Mouse (Mus musculus): ENCODE data around the gene Ralgapa1. TPM values are rescaled to one million over a fixed set of nuclear protein-coding genes. Genes with fewer than 3 reads are reported as not detected.
"Not testable (repeated sequence)": the region's sequence is repeated elsewhere in the genome, so short reads cannot be mapped to it uniquely, and the experiment has no call there.

Gene Ralgapa1
- total RNA-seq, 2 experiments from 2014 or later: 56.1 to 64.5 TPM

- intact Hi-C loops (cut with DNase I): no loop called here
- no peak for DNase-seq (ENCODE audit: low spot score)
Observed at GRCm38 (mm10) chr12:55559184-55559855, 261.6 kb downstream of the Ralgapa1 start.

DNA sequence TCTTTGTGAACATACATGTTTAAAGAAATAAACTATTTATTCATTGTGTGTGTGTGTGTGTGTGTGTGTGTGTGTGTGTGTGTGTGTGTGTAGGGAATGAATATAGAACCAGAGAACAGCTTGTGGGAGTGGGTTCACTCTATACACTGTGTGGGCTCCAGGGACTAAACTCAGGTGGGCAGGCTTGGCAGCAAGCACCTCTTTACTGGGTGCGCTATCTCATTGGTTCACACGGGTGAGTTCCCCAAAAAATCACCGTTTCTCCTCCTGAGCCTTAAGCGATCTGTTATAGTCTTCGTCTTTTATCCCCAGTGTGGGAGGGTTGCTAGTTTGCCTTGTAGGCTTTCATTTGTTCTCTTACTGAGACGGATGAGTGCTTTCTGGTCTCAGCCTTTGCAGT, 263.1 kb downstream of the Ralgapa1 start:
- no peak for DNase-seq (ENCODE audit: low spot score)
- intact Hi-C loops (cut with DNase I): no loop called here

DNA sequence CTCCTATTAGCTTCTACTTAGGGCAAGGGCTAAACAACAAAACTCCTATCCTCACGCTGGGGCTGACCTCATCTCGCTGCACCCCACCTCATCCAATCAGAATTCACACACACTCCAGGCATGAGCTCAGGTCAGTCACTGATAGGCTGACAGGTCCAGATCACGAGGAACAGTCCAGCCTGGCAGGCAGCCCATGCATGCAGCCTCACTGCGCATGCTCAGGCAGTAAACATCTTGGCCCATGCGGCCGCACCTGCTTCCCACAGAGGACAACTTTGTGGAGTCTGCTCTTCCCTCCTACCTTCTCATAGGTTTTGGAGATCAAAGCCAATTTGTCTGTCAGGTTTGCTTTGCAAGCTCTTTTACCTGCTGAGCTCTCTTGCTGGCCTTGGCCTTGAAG, 266.1 kb downstream of the Ralgapa1 start:
- intact Hi-C loops (cut with DNase I): not testable (repeated sequence)

More for the DNA sequence above, 266.1 kb downstream of the Ralgapa1 start:
- not testable (repeated sequence) for DNase-seq (ENCODE audit: low spot score)

Small RNA genes within 50 kb of the gene (microRNA-seq; reads per million reads assigned to microRNA genes)
- 2.5 reads per million for gene Gm23394

Other genes with a start within 250 kb of the Ralgapa1 start
- gene Insm2, start 221.7 kb downstream of the Ralgapa1 start, total RNA-seq (2021): not detected
- gene Brms1l, start 15.2 kb upstream of the Ralgapa1 start, total RNA-seq (2021): 10 to 100 TPM; 22.3 to 22.9 TPM